Mouse (Mus musculus): Measurements from ENCODE around the gene Spg11. TPM values are rescaled to one million over a fixed set of nuclear protein-coding genes. Genes with fewer than 3 reads are reported as not detected.

The Spg11 gene
- 10 to 100 TPM; 14.3 to 14.7 TPM for total RNA-seq (2021)
- long read RNA-seq, full-length matches to known transcripts, result 12 of 24 reads
- long read RNA-seq, partial matches to known transcripts, result 6 of 24 reads
- long read RNA-seq, other reads (novel, unspliced or antisense), result 6 of 24 reads

GRCm38 (mm10) chr2:122117961-122118958 is at the start of gene Spg11:
Spg11 (minus strand) TSS chr2:122118386.
- peak; percentile 98 to 99 for DNase-seq (ENCODE audit: low spot score in 2 of 2)

DNA sequence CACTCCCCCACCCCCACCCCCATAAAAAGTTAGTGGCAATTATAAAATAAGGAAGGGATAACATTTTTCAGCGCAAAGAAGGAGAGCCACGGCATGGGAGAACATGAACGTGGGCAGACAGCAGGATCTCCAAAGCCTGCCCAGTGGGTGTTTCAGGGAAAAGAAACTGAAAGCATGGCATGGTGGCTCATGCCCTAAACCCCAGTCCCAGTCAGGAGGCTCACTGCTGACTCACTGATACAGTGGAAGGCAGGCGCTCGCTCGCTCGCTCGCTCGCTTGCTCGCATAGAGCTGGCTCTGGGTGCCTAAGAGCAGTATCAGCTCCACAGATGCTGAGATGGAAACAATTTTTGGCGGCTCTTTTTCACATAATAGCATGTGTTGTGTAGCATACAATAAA is 46.1 kb upstream of the Spg11 start:
- no peak for DNase-seq (ENCODE audit: low spot score in 2 of 2)

DNA sequence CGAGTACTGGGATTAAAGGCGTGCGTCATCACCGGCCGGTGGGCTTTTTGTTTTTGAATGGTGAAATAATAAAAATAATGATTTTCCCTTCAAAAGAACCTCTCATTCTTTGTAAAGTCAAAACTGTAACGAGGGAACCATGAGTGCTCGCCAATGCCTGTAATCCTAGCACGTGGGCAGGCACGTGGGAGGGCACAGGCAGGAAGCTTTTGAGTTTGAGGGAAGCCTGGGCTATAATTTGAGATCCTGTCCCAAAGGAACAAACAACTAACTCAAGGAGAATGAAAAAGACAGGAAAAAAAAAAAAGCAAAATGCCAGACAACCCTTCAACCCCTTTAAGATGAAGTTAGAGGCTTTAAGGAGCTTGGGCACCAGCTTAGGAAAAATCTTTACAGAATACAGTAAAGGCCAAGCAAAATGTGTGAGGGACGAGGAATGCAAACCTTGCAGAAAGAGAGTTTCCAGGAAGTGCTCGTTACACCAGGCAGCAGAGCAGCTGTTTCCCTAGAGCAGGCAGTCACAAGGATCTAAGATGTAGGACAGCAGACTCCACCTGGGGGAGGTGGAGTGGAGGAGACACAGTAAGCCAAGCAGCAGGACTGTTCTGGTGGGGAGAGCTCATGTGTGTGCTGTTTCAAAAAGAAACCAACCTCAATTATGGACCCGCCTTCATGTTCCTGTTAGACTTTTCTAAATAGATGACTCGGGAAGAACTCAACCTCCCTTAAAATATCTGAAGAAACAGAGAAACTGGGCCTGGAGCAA is 45.4 kb upstream of the Spg11 start:
- DNase-seq (ENCODE audit: low spot score in 2 of 2), result no peak

DNA sequence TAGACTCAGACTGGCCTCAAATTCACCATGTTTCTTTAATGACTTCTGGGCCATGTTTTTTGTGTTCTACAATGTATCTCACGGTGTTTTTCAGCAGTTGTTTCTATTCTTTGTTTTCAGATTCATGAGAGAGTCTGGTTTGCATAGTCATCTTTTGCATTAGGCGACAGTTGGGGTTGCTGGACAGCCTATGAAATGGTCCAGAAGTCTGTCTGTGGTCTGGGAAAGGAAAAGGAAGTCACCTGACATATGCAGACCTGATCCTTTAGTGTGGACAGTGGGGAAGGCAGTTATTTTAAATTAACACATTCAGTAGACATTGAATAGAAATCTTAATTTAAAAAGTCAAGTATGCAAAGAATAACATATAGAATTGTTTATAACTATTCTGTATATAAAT is 44.3 kb upstream of the Spg11 start:
- DNase-seq (ENCODE audit: low spot score in 2 of 2), result no peak

GRCm38 (mm10) chr2:122161542-122161941 is 43.4 kb upstream of the Spg11 start:
- no peak for DNase-seq (ENCODE audit: low spot score in 2 of 2)

DNA sequence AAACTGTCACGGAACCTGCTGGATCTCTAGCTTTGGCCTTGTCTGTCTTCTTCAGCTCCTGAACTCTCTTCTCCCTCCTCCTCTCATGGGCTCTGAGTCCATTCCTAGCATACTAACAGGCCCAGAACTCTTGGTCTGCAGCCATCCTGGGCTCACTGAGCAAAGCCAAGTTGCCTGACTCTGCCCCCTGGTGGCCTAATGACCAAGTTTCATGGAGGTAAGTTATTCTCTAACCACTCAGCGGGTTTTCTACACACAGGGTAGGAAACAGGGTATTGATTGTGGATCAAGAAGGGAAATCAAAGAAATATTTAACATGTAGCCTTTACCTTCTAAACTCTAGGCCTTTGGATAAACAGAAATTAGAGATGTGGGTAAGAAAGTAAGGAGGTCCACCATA is 42.5 kb upstream of the Spg11 start, which contains the start of gene Trim69:
Gene Trim69 (plus strand): TSS at position 21 of the 400 bp plus-strand sequence.
- peak; percentile 37 to 84 for DNase-seq (ENCODE audit: low spot score in 2 of 2)

GRCm38 (mm10) chr2:122159667-122160066 is 41.5 kb upstream of the Spg11 start:
- no peak for DNase-seq (ENCODE audit: low spot score in 2 of 2)

- no peak for DNase-seq (ENCODE audit: low spot score in 2 of 2)
Observed at GRCm38 (mm10) chr2:122158362-122158802, 40.2 kb upstream of the Spg11 start.

DNA sequence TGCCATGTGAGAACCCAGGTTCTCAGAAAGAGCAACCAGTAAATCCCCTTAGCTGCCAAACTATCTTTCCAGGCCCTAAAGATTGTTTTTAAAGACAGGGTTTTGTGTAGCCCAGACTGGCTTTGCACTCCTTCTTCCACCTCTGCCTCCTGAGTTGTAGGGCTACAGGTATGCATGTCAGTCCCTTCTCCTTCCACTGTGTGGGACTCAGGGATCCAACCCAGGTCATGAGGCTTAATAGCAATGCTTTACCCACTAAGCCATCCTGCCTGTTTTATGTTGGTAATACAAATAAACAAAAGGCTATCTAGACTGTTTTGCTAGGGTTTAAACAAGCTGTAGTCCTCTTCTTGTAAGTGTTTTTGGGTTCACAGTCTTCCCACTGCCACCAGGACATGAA is 39.4 kb upstream of the Spg11 start:
- no peak for DNase-seq (ENCODE audit: low spot score in 2 of 2)

- no peak for DNase-seq (ENCODE audit: low spot score in 2 of 2)
Observed at GRCm38 (mm10) chr2:122156051-122156700, 38.0 kb upstream of the Spg11 start.

DNA sequence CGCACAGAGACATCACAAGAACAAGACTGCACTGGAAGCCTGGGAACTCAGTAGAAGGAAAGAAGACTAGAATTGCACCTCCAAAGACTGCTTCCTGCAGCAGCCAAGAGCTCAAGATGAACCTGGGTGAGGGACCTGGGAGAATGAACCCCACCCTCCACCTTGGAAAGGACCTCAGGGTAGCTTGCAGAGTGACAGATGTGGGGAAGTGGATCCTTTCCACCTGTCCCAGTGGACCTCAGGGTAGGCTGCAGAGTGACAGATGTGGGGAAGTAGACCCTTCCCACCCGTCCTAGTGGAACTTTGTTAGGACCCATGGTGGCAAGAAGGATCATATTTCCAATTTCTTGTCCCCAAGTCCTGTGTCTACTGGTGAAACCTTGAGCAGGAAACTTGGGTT is 37.1 kb upstream of the Spg11 start:
- no peak for DNase-seq (ENCODE audit: low spot score in 2 of 2)

- DNase-seq (ENCODE audit: low spot score in 2 of 2), result no peak
Observed at GRCm38 (mm10) chr2:122154479-122154878, 36.3 kb upstream of the Spg11 start.

DNA sequence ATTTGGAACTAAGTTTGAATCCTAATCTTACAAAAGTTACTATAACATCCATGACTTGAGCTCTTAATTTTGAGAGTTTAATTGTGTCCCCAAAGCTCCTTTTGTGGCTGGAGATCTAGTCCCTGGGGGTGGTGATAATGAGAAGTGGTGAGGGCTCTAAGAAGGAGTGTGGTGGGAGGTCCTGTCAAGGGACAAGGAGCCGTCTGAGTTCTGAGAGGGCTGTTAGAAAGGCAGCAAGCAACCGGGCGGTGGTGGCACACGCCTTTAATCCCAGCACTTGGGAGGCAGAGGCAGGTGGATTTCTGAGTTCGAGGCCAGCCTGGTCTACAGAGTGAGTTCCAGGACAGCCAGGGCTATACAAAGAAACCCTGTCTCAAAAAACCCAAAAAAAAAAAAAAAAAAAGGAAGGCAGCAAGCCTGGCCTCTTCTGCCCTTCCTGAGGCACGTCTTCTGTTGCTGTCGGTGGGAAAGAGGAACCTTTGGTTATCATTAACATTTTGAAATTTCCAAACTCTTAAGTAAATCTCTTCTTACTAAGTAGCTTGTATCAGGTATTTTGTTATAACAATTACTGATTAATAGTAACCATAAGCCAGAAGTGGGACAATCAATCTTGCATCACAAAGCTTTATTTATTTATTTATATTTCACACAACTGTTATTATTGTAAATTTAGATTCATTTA is 35.6 kb upstream of the Spg11 start:
- no peak for DNase-seq (ENCODE audit: low spot score in 2 of 2)

GRCm38 (mm10) chr2:122152850-122153249 is 34.7 kb upstream of the Spg11 start:
- DNase-seq (ENCODE audit: low spot score in 2 of 2), result no peak

DNA sequence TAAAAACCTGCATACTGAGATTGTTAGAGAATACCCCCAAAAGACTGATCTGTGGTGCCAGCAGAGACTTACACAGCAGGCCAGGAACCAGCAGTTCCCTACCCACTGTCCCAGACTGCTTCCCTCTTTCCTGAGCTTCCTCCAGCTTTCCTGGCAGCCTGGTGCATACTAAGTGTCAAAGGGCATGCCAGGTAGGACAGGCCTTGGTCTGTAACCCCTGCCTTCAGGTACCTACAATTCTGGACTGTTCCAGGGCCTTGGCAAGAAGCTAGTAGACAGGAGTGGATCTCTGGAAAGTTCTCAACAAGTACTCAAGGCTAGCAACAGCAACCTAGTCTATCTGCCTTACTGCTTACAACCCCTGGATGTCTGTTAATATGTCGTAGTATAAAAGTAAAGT is 33.0 kb upstream of the Spg11 start:
- DNase-seq (ENCODE audit: low spot score in 2 of 2), result no peak

GRCm38 (mm10) chr2:122149716-122150115 is 31.5 kb upstream of the Spg11 start:
- no peak for DNase-seq (ENCODE audit: low spot score in 2 of 2)

DNA sequence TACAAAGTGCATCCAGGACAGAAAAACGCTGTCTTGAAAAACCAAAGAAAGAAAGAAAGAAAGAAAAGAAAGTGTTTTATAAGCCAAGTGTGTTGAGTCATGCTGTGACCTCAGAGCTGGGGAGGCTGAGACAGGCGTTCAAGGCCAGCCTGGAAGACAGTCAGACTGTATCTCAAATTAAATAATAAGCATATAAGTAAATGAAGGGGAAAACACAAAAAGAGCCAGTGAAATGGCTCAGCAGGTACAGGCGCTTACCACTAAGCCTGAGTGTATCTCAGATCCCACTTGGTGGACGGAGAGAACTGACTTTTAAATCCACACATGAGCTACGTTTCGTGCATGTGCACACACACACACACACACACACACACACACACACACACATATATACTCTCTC is 31.1 kb upstream of the Spg11 start:
- no peak for DNase-seq (ENCODE audit: low spot score in 2 of 2)

DNA sequence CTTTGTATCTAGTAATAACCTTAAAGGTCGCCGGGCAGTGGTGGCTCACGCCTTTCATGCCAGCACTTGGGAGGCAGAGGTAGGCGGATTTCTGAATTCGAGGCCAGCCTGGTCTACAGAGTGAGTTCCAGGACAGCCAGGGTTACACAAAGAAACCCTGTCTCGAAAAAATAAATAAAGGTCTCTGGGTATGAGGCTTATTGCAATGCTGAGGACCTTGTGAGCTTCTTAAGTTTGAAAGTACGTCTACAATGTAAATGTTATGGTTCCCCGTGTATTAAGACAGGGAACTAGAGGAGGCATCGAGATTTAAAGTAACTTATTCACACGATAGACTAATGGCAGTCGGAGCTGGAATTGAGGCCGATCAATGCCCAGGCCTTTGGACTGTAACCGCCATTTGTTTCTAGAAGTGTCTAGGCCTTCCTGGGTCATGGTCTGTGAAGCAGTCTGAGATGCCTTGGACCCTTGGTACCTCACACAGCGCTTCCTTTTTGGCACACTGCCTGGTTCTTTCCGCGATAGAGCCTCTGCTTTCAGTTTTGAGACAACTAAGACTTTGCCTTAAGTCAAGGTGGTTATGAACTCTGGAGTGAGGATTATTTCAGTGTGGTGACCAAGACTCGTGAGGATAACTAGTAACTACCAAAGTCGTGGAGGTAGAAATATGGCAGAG is 30.2 kb upstream of the Spg11 start:
- peak in 1 of 2 experiments; percentile 38 for DNase-seq (ENCODE audit: low spot score in 2 of 2)

DNA sequence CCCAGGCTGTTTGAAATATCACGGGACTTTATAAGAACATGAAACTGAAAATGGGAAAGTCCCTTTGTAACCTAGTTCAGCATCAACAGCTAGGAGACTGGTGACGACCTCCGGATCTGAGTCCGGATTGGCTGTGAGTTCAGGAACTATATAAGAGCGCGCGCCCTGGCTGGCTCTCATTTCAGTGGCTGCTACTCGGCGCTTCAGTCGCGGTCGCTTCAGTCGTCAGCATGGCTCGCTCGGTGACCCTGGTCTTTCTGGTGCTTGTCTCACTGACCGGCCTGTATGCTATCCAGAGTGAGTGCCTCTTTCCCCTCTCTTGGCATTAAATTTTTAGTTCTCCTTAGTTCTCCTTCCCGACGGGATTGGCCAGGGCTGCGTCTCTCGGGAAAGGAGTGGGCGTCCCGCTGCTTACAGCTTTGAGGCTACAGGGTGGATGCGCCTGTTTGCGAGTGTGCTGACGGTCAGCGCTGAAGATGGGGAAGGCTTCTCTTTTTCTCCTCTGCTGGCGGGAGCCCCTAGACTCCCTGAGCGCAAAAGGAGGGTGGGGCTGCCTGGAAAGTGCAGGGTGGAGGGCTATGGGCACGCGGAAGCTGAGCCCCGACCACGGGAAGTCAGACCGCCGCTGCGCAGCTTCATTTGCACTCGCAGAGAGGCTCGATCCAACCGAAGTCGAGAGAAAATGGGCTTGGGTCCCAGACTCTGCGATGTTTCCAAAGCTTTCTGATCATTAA is 29.5 kb upstream of the Spg11 start, which contains the start of gene B2m:
Gene B2m (plus strand): TSS at position 179 of the 734 bp plus-strand sequence.
- peak; percentile 82 to 97 for DNase-seq (ENCODE audit: low spot score in 2 of 2)

All from layer of hippocampus, adult 18-20 months (tissue).